Mouse (Mus musculus) layer of hippocampus, adult 9-11 months (tissue): Measurements from ENCODE around the gene Epha10.
"Not testable (repeated sequence)": the region's sequence is repeated elsewhere in the genome, so short reads cannot be mapped to it uniquely, and the experiment has no call there.

Experiments used
- DNase-seq: peaks from one replicate; pipeline ENCODE4 v3.0.0; 2022

Gene Epha10

DNA sequence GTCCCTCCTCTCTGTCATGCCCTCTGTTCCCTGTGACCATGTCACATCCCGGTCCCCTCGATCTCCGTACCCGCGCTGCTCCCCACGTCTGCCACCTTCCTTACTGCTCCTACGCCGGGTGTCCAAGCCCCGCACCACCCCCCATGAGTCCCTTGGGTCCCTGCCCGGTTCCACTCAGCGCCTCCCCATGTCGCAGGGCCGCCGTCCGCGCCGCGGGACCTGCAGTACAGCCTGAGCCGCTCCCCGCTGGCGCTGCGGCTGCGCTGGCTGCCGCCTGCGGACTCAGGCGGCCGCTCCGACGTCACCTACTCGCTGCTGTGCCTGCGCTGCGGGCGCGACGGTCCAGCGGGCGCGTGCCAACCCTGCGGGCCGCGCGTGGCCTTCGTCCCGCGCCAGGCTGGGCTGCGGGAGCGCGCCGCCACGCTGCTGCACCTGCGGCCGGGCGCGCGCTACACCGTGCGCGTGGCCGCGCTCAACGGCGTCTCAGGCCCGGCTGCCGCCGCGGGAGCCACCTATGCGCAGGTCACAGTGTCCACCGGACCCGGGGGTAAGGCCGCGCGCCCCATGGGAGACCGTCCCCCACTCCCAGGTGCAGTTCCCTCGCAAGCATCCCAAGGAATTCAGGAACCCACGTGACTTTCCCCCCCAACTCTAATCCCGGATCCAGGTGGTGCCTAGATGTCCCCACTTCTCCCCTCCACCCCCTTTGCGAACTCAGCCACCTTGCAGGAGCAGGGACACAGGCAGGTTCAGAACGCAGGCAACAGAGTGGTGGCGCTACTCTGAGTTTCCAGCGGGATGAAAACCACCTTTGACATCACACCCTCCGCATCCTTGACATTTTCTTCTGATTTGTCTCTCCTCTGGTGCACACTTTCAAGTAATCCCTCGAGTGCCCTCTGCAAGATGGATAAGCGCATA is 14.1 kb downstream of the Epha10 start:
- peak; percentile 68 for DNase-seq

GRCm38 (mm10) chr4:124898428-124898827 is 17.7 kb downstream of the Epha10 start:
- DNase-seq = no peak

DNA sequence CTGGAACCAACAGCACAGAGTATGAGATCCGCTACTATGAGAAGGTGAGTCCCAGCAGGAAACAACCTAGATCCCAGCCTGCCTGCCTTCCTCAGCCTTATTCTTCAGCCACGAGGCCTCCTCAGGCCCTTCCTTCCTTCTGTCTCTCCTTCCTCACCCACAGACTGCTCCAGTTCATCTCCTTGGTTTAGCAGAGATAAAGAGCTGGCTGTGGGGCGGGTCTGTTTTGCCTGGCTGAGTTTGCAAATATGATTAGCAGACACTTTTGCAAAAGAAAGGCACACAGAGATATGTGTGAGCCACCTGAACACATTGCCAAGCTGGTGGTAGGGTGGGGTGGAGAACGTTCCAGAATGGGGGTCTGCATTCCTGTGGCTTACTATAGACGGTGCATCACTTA is 19.2 kb downstream of the Epha10 start:
- DNase-seq = no peak

- DNase-seq = no peak
These were observed 24.7 kb downstream of the Epha10 start for GRCm38 (mm10) chr4:124905417-124905816.

DNA sequence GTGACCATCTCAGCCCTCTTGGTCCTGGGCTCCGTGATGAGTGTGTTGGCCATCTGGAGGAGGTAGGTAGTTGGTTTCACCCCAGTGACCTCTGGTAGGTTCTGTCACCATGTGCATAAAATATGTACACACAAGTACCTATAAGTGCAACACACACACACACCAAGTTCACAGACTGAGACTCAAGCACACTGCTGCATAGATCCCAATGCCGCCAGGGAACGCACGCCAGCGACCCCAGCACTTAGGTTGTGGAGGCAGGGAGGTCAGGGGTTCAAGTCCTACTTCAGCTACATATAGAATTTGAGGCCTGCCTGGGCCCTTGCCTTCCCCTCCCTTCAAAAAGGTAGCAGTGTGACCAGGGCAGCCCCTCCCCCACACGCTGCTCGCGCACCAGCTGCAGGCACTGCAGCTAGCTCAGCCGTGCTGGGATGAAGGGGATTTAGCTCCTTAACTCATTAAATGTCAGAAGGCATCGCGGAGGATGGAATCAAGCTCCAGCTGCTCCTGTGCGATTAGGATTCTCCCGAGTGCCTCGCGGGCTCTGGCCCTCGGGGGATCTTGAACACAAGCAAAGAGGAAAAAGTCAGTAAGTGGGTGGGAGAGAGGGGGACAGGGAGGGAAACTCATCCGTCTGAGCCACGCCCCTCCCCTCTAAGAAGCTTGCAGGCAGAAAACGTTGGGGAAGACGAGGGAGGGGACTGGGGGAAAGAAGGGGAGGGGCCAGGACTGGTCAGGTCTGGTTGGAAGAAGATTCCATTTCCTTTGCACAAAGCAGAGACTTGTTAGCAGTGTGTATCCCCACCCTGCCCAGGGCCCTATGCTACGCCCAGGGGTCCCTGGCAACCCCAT is 25.5 kb downstream of the Epha10 start:
- DNase-seq = no peak

DNA sequence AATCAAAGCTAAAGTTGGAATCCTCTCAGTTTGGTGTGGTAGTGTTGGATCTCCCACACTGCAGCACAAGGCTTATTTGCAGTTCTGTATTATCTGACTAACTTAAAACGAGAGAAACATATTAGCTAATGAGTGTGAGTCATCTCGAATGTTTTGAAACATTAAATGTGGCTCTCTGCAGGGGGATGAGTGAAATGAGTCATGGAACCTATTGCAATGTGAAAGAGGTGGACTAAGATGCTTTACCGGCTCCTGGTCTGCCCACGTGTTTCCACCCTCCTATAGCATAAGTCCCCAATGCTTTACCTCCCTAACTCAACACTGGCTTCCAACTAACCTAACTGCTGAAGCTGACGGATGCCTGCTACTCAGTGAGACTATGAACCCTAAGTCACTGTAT is 47.4 kb downstream of the Epha10 start:
- DNase-seq = no peak

DNA sequence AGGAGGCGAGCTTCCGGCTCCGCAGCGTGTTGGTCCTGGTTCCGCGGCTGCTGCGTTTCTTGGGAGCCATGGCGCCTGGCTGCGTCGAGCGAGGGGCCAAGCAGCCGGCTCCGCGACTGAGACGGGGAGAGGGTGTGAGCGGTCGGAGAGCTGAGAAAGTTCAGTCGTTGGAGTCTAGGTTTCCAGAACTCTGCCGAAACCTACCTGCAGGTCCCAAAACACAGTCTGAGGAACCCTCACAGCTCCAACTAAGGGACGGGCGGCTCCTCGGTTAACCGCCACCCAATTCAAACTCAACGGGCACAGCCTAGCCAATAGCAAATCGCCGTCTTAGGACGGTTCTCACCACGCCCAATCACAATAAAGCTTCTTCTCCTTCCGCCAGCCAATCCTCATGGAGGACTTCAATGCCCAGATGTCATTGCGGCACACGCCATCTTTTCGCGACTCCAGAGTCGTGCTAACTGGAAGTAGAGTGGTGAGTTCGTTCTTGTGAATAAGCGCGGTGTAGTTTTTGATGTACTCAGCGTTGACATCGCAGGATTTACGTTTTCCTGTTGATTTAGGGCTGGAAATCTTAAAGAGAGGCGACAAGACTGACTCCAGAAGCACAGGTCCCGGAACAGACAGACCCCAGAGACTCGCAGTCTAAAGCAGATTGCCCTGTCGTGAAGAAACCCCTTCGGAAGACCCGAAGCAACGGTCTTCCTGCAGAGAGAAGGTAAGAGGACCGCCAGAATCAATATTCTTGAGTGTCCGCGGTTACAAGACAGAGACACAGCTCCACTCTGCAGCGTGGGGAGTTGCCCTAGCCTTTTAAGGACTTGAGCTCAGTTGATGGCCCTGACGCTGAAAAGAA is 56.1 kb downstream of the Epha10 start, which contains the start of gene 9930104L06Rik:
9930104L06Rik (plus strand) TSS at position 436 of the 859 bp plus-strand sequence.
- DNase-seq = peak; percentile 97

DNA sequence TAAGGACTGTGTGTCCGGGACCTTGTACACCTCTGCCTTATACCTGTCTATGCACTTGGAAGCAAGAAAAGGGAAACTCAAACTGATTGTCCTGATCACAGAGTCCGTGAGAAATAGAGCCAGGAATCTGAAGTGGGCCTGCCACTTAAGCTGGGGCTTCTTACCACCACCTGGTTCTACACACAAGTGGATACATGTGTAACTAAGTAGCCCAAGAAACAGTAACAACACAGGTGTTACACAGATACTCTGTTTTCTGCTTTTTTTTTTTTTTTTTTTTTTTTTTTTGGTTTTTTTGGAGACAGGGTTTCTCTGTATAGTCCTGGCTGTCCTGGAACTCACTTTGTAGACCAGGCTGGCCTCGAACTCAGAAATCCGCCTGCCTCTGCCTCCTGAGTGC is 58.5 kb downstream of the Epha10 start, which contains the start of gene Cdca8:
Cdca8 (minus strand) TSS at position 101 of the 400 bp plus-strand sequence.
- not testable (repeated sequence) for DNase-seq

GRCm38 (mm10) chr4:124943022-124943421 is 62.3 kb downstream of the Epha10 start:
- DNase-seq = peak; percentile 56

GRCm38 (mm10) chr4:124943781-124944180 is 63.1 kb downstream of the Epha10 start:
- DNase-seq = no peak

DNA sequence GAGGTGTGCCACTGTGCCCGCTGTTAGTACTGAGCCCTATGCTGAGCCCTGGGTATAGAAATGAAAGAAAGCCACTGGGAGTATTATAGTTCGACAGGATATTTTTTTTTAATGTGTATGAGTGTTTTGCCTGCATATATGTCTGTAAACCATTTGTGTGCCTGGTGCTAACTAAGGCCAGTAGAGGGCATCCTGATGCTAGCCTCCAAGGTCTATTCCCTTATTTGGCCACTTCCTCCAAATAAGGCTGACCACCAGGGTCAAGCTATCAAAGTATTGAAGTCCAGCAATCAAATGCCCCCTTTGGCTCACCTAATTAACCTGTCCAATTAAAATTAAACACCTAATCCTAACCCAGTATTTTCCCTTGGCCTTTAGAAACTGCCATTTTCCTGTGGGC is 64.3 kb downstream of the Epha10 start:
- no peak for DNase-seq

- DNase-seq = no peak
These were observed 68.8 kb downstream of the Epha10 start for GRCm38 (mm10) chr4:124949488-124949887.

DNA sequence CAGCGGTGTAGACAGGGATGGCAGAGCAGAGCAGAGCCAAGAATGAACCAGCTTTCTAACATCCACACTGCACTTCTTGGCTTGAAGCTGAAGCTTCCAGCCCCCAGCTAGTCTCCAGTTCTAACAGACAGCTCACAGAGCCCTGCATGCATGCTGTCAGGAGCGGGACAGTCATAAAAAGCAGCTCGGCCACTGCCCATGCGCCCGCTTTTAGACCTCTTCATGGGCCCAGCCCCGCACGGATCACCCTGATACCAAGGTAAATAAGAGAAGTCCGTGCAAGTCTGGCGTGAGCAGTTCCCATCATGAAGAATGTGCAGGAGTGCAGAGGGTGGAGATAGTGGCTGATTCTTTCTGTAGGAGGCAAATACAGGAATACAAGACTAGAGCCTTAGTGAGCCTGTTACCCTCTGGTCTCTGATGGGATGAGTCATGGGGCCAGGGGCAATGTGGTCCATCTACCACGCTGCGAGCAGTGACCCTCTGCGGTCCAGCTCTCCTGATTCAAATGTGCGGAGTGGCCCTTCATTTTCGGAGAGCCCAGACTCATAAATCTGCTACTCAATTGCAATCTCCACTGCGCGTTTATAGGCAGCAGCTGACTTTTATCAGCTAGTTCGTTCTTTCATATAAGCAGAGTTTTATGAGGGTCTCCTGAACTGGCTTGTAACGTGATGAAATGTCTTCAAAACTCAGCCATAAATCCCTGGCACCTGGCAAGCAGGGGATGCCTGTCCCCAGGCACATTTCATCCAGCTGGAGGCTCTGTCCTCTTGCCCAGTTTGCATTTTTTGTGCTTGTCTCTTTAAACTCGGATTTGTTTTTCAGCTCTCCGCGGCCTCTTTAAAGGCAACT is 69.7 kb downstream of the Epha10 start:
- no peak for DNase-seq

GRCm38 (mm10) chr4:124951036-124951433 is 70.3 kb downstream of the Epha10 start:
- no peak for DNase-seq

- no peak for DNase-seq
These were observed 72.8 kb downstream of the Epha10 start for GRCm38 (mm10) chr4:124953546-124953945.

GRCm38 (mm10) chr4:124957284-124957683 is 76.6 kb downstream of the Epha10 start:
- DNase-seq = no peak

DNA sequence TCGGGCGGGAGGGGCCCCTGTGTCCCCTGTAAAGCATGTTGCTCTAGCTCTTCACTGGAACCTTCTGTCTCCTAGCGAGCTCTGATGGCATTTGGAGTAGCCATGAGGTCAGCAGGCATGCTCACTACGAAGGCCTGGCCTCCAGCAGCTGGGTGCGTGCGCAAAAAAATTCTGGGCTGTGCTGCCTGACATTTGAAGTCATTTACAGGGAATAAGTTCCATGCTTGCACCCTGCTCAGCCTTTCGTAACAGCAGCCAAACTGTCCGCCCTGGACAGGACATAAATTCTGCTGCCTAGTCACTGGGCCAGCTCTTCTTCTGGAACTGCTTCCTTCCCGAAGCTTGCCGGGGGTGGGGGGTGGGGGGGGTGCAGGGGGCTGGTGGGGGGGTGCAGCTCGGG is 78.4 kb downstream of the Epha10 start:
- no peak for DNase-seq

- DNase-seq = no peak
These were observed 80.2 kb downstream of the Epha10 start for GRCm38 (mm10) chr4:124960940-124961339.

DNA sequence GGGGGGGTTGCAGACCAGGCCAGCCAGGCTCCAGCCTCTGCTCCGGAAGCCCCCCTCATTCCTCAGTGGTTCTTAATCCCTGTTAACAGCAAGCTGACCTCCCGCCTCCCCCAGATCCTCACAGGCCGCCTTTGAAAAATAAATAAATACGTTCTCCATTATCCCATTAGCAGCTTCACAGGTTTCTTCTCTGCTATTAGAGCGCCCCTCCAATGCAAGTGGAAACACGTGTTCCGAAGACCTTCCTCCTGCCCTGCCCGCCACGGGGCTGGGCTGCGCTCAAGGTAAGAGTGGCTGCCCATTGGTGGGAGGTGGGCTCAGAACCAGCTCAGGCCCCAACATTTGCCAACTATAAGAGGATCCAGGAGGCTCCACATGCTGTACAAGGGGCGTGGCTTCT is 81.9 kb downstream of the Epha10 start:
- no peak for DNase-seq

DNA sequence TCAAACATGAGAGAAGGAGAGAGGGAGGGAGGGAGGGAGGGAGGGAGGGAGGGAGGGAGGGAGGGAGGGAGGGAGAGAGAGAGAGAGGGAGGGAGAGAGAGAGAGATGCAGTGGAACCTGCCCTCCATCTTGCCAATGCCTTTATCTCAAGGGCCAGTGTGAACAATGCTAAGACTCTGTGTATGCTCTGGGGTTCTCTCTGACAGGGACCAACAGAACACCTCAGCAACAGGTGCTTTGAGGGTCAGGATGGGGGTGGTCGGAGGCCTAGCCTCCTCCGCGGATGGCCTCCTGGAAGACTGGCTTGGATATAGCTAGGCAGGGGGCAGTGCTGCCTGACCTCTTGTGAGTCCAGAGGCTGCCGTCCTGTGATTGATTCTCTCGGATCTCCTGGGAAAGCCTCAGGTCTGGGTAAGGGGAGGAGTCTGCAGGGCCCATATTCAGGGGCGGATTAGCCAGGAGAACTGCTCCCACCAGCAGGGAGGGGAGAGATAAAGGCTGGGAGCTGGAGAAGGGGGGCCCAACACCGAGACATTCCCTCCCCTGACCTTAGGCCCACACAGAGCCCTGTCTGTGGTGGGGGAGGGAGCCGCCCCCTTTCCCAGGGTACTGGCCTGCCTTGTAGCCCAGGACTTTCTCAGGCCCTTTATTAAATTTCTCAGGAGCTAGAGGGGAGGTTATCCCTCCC is 84.4 kb downstream of the Epha10 start:
- DNase-seq = no peak
